Mouse (Mus musculus) heart, adult 11 months (tissue): ENCODE data around the gene Olfr619.

Experiments used
- DNase-seq: peaks from one replicate; pipeline ENCODE4 v3.0.0; 2022

Gene Olfr619

DNA sequence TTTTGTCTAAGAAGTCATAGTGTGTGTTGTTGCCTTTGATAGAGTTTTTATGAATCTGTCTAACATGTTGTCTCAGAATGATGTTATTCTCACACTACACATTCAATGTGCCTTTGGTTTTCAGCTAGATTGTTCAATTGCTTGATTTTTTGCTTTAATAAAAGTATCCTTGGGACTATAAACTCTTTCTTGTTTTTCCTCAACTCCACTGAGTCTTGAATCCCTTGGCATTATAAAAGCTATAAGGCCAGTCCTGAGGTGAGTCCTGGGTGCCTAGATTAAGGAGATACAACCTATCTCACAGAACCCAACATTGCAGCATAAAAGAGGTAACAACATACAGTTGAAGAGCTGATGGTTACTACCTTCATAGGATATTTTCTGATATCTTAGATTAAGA lies at the start of gene Olfr619:
Gene Olfr619 (plus strand): TSS at position 301 of the 400 bp plus-strand sequence.
- DNase-seq: no peak

DNA sequence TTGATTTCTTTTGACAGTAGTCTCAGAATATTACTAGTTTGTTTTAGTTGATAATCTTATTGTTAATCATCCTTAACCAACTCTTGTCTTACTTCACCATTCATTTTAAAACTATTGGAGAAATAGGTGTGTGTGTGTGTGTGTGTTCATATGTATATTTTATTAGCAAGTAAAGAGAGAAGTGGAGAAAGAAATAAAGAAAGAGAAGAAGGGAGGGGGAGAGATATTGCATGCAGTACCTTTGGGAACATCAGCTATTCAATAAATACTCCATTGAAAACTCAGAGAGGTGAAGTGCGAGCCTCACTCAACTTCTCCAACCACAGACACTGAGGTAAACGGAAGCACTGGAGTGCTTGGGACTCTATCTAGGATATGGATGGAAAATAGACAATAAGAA lies 44.6 kb upstream of the Olfr619 start, which contains the start of gene Olfr615:
Gene Olfr615 (plus strand): TSS at position 301 of the 400 bp plus-strand sequence.
- no peak for DNase-seq

DNA sequence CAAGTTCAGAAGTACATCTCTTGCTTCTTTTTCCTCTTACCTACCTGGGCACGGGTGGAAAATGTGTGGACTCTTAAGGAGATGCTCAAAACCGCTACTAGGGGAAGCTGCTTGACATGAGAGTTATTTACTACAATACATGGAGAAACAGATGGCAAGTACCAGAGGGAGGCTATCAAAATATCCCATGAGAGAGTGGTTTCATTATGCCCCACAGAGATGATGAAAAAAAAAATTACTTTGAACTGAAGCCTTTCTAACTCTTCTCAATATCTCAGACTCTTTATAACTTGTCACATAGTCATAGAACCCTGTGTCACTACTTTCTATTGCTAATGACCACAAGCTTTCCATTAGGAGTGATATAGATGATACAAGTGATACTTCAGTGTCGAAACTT lies 31.3 kb upstream of the Olfr619 start, which contains the start of gene Olfr616:
Gene Olfr616 (minus strand): TSS at position 101 of the 400 bp plus-strand sequence.
- DNase-seq: no peak

- no peak for DNase-seq
Measured at GRCm38 (mm10) chr7:103572761-103573160, 27.6 kb upstream of the Olfr619 start, which contains the start of gene Olfr617. TSS of gene Olfr617 (plus strand) at chr7:103573061.

DNA sequence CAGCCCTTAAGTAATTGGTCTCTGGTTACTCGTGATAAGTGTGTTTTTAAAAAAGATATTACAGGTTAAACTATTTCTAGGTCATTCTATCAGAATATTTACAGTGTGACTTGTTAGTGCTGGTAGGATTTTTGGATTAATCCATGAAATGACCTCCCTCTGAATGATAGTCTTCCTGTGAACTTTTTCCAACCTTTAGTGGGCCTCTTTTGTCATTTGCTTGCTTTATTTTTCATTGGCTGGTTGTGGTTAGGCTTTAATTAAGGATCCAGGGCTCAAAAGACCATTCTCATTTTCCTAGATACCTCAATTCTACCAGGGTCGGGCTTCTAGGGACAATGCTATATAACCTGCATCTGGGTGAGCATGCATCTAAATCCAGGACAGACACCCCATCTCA lies 10.6 kb upstream of the Olfr619 start, which contains the start of gene Olfr618:
Gene Olfr618 (plus strand): TSS at position 301 of the 400 bp plus-strand sequence.
- no peak for DNase-seq

GRCm38 (mm10) chr7:103607425-103607824 lies 7.0 kb downstream of the Olfr619 start:
- no peak for DNase-seq

- DNase-seq: no peak
Measured at GRCm38 (mm10) chr7:103612434-103612833, 12.1 kb downstream of the Olfr619 start, which contains the start of gene Olfr620. TSS of gene Olfr620 (minus strand) at chr7:103612534.

DNA sequence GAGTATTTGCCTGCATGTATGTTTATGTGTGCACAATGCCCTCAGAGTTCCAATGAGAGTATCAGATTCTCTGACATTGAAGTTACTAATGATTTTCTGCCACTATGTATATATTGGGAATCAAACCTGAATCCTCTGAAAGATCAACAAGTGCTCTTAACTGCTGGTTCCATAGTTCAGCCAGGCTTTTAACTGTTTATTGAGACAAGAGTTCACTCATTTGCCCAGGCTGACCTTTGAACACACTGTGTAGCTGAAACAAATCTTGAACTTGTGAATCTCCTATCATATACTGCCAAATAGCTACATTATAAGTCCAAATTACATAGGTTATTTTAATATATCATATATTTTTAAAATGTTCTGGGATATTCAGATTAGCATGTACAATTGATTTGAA lies 36.4 kb downstream of the Olfr619 start:
- no peak for DNase-seq

DNA sequence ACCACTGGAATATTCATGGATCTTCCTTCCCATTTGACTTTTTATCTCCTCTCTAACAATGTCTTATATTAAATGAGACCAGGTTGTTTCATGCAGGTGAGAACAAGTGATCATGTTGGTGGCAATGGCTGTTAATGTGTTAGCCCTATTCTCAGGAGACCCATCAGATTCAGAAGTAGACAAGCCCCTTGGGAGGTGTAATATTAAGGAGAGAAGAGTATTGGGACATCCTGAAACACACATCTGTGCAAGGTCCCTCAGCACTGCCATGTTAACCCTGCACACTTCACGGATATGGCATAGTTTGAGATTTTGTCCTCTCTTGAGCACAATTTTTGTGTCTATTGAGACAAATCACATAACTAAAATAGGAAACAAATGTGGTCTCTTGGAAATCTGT lies 42.2 kb downstream of the Olfr619 start, which contains the start of gene Olfr622:
Gene Olfr622 (minus strand): TSS at position 101 of the 400 bp plus-strand sequence.
- DNase-seq: no peak

DNA sequence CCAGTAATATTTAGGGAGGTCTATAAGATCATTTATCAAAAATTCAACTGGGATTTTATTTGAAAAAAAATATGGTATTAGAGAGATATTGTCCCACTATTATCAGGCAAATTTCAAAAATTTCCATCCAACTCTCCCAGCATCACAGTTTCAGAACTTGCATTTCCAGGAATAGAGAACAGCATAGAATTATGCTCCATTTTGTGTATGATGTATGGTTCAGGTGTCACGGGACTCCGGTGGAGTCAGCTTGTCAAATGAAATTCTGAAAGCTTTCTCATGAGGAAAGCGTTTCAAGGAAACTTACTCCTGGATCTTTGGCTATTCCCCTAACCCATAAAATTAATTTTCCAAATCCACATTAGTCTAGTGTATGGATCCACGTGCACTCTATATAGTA lies 43.7 kb downstream of the Olfr619 start:
- DNase-seq: no peak
